Mouse (Mus musculus): ENCODE measurements around the gene Polg2.
"Not testable (repeated sequence)": the region's sequence is repeated elsewhere in the genome, so short reads cannot be mapped to it uniquely, and the experiment has no call there.

The Polg2 gene

GRCm38 (mm10) chr11:106727967-106728366 is 51.4 kb downstream of the Polg2 start:
- no peak for DNase-seq (ENCODE audit: low spot score in 2 of 2)

- not testable (repeated sequence) for DNase-seq (ENCODE audit: low spot score in 2 of 2)
These were observed 54.5 kb downstream of the Polg2 start for GRCm38 (mm10) chr11:106724916-106725235.

GRCm38 (mm10) chr11:106724176-106724915 is 55.0 kb downstream of the Polg2 start:
- DNase-seq (ENCODE audit: low spot score in 2 of 2) = no peak

- DNase-seq (ENCODE audit: low spot score in 2 of 2) = no peak
These were observed 55.7 kb downstream of the Polg2 start for GRCm38 (mm10) chr11:106723611-106724125.

- no peak for DNase-seq (ENCODE audit: low spot score in 2 of 2)
These were observed 56.4 kb downstream of the Polg2 start for GRCm38 (mm10) chr11:106722831-106723361.

- DNase-seq (ENCODE audit: low spot score in 2 of 2) = no peak
These were observed 59.0 kb downstream of the Polg2 start for GRCm38 (mm10) chr11:106720379-106720778.

Measured in right cerebral cortex, postnatal 36 days (tissue).